Mouse (Mus musculus) kidney, adult 11 months (tissue): ENCODE measurements around the gene Crat.

Experiments
- DNase-seq: peaks from one replicate; pipeline ENCODE4 v3.0.0; 2022

Crat gene

GRCm38 (mm10) chr2:30415157-30415935 is at the start of gene Crat:
Gene Crat (minus strand): TSS chr2:30415813.
- peak; percentile 98 for DNase-seq

GRCm38 (mm10) chr2:30464411-30464810 is 48.8 kb upstream of the Crat start:
- no peak for DNase-seq

- peak; percentile 85 for DNase-seq
These were observed 48.3 kb upstream of the Crat start for GRCm38 (mm10) chr2:30463904-30464330.

GRCm38 (mm10) chr2:30463341-30463761 is 47.7 kb upstream of the Crat start:
- DNase-seq = peak; percentile 80

- no peak for DNase-seq
These were observed 43.6 kb upstream of the Crat start for GRCm38 (mm10) chr2:30459241-30459640.

GRCm38 (mm10) chr2:30458349-30458748 is 42.7 kb upstream of the Crat start:
- peak; percentile 83 for DNase-seq

GRCm38 (mm10) chr2:30456104-30456980 is 40.7 kb upstream of the Crat start:
- DNase-seq = no peak

- DNase-seq = no peak
These were observed 39.0 kb upstream of the Crat start for GRCm38 (mm10) chr2:30454587-30454986.

GRCm38 (mm10) chr2:30453570-30453969 is 38.0 kb upstream of the Crat start:
- DNase-seq = no peak

- DNase-seq = no peak
These were observed 35.9 kb upstream of the Crat start for GRCm38 (mm10) chr2:30451525-30451924.

- no peak for DNase-seq
These were observed 34.9 kb upstream of the Crat start for GRCm38 (mm10) chr2:30450530-30450929.

- DNase-seq = no peak
These were observed 32.8 kb upstream of the Crat start for GRCm38 (mm10) chr2:30448371-30448770.

- DNase-seq = no peak
These were observed 31.5 kb upstream of the Crat start for GRCm38 (mm10) chr2:30446891-30447826.

- DNase-seq = peak; percentile 73
These were observed 29.7 kb upstream of the Crat start for GRCm38 (mm10) chr2:30445312-30445711.

GRCm38 (mm10) chr2:30444450-30444849 is 28.8 kb upstream of the Crat start:
- no peak for DNase-seq

GRCm38 (mm10) chr2:30444006-30444405 is 28.4 kb upstream of the Crat start:
- DNase-seq = no peak

- no peak for DNase-seq
These were observed 27.7 kb upstream of the Crat start for GRCm38 (mm10) chr2:30443281-30443680.

- no peak for DNase-seq
These were observed 26.9 kb upstream of the Crat start for GRCm38 (mm10) chr2:30442498-30442890.

GRCm38 (mm10) chr2:30441518-30442497 is 26.2 kb upstream of the Crat start:
- peak; percentile 85 for DNase-seq

- peak; percentile 90 for DNase-seq
These were observed 25.3 kb upstream of the Crat start for GRCm38 (mm10) chr2:30440701-30441517.
